Mouse (Mus musculus) lung, postnatal 0 days (tissue): ENCODE measurements around the gene Ccnt1.
"Not testable (repeated sequence)": the region's sequence is repeated elsewhere in the genome, so short reads cannot be mapped to it uniquely, and the experiment has no call there.

Experiments used
- CTCF ChIP-seq: IDR thresholded peaks from 2 replicates; pipeline ENCODE4 v1.5.1; 2016; ENCODE audit warnings: antibody characterized with exemption, mild to moderate bottlenecking
- EP300 ChIP-seq: IDR thresholded peaks from 2 replicates; pipeline ENCODE4 v1.6.1; 2016; ENCODE audit warnings: antibody characterized with exemption, mild to moderate bottlenecking, control low read depth

DNA sequence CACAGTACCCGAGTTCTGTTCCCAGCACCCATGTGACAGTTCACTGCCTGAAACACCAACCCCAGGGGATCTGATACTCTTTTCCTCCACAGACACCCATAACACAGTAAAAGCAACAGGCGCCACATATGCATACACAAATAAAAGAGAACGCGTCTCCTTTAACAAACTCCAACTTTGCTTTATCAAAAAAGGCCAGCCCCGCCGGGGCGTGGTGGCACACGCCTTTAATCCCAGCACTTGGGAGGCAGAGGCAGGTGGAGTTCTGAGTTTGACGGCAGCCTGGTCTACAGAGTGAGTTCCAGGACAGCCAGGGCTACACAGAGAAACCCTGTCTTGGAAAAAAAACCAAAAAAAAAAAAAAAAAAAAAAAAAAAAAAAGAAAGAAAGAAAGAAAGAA is 15.4 kb upstream of the Ccnt1 start:
- not testable (repeated sequence) for TF ChIP-seq CTCF, EP300
